In genomic region chr10:82047597-82048459, GRCm38 (mm10) we compare ENCODE assay signal across 8 mouse cellular contexts. TPM values are rescaled to one million over a fixed set of nuclear protein-coding genes. Genes with fewer than 3 reads are reported as not detected.
DNase-seq lines count a peak whose midpoint lies in the region; ATAC-seq and TF ChIP-seq lines count a peak whose summit lies in the region.

Gene Zfp873, plus strand, starts transcription at chr10:82048123.

- peaks cover 7% of the 10 kb centered on the region for H3K79me3 ChIP-seq in C2C12 (ENCODE audit: low read depth)

- peak within 1 kb of the TSS; percentile 93 for H3K27ac ChIP-seq in heart, embryonic 12.5 days (ENCODE audit: poor library complexity, severe bottlenecking)
- peak within 1 kb of the TSS; percentile 94 for H3K27ac ChIP-seq in kidney, postnatal 0 days
- H3K27ac ChIP-seq in liver, embryonic 11.5 days (ENCODE audit: low read depth, low read length) = peak within 1 kb of the TSS; percentile 87
- H3K27ac ChIP-seq in stomach, embryonic 14.5 days (ENCODE audit: low read length) = peak within 1 kb of the TSS; percentile 93

- TF ChIP-seq CTCF in C2C12 (IDR thresholded peaks at IDR 0.05; ENCODE audit: control insufficient read depth, insufficient read depth, insufficient read length) = no peak
- no peak; the same call in 1 of the 2 replicates for TF ChIP-seq CTCF in kidney, postnatal 0 days (IDR thresholded peaks at IDR 0.05; ENCODE audit: low read depth)

- peaks cover 24% of the 10 kb centered on the region for H3K79me2 ChIP-seq in C2C12 (ENCODE audit: control insufficient read depth, insufficient read depth)

- peak within 1 kb of the TSS; percentile 37 for H3K4me3 ChIP-seq in C2C12 (ENCODE audit: insufficient read depth, poor library complexity, severe bottlenecking)
- H3K4me3 ChIP-seq in heart, embryonic 12.5 days = peak within 1 kb of the TSS; percentile 66
- H3K4me3 ChIP-seq in kidney, postnatal 0 days (replicated peaks; ENCODE audit: low read depth, low read length) = peak within 1 kb of the TSS; percentile 59
- peak within 1 kb of the TSS; percentile 57 for H3K4me3 ChIP-seq in liver, embryonic 11.5 days (ENCODE audit: low read depth, low read length)
- H3K4me3 ChIP-seq in stomach, embryonic 14.5 days (ENCODE audit: low read depth, low read length) = peak within 1 kb of the TSS; percentile 64

- peak within 1 kb of the TSS; percentile 69 for H3ac ChIP-seq in C2C12 (ENCODE audit: control insufficient read depth, insufficient read length, low read depth)

- peak; percentile 75; the same call in 1 of the 2 replicates for ATAC-seq in erythroid progenitor cell, adult 5-6 weeks (replicated peaks; ENCODE audit: low FRiP score, poor library complexity, severe bottlenecking)
- peak; percentile 98 for ATAC-seq in heart, embryonic 12.5 days (ENCODE audit: insufficient number of reproducible peaks, low FRiP score)
- peak; percentile 99 for ATAC-seq in kidney, postnatal 0 days (replicated peaks; ENCODE audit: low FRiP score, low read depth)
- ATAC-seq in liver, embryonic 11.5 days (replicated peaks; ENCODE audit: low FRiP score) = peak; percentile 99
- peak; percentile 99 for ATAC-seq in stomach, embryonic 14.5 days (ENCODE audit: insufficient number of reproducible peaks, insufficient read depth, low FRiP score, low read depth)

- WGBS in heart, embryonic 12.5 days = 9% methylated on average over 35 of the region's 35 CpGs
- WGBS in kidney, postnatal 0 days = 9% methylated on average over 35 of the region's 35 CpGs
- 9% methylated on average over 35 of the region's 35 CpGs for WGBS in liver, embryonic 11.5 days
- WGBS in stomach, embryonic 14.5 days = 9% methylated on average over 35 of the region's 35 CpGs

- peak; percentile 97 for DNase-seq in brain, adult 2 months (ENCODE audit: low read depth, low spot score)
- DNase-seq in kidney, postnatal 0 days (ENCODE audit: low spot score) = peak; percentile 96
- peak; percentile 83 for DNase-seq in liver, embryonic 11.5 days (ENCODE audit: low spot score)
- DNase-seq in naive thymus-derived CD4-positive, alpha-beta T cell, adult 2 months (ENCODE audit: low read depth) = peak; percentile 93

- no peaks in the 10 kb centered on the region for H3K4me1 ChIP-seq in heart, embryonic 12.5 days (replicated peaks)
- H3K4me1 ChIP-seq in kidney, postnatal 0 days (replicated peaks; ENCODE audit: insufficient read depth, low read length) = no peaks in the 10 kb centered on the region
- H3K4me1 ChIP-seq in liver, embryonic 11.5 days (replicated peaks; ENCODE audit: control insufficient read depth, insufficient read depth, low read length) = no peaks in the 10 kb centered on the region
- H3K4me1 ChIP-seq in stomach, embryonic 14.5 days (ENCODE audit: control insufficient read depth, insufficient read depth, low read length) = no peaks in the 10 kb centered on the region

- peak within 1 kb of the TSS; percentile 71 for H3K4me2 ChIP-seq in heart, embryonic 12.5 days
- H3K4me2 ChIP-seq in kidney, postnatal 0 days (ENCODE audit: low read length) = peak within 1 kb of the TSS; percentile 54
- peak within 1 kb of the TSS; percentile 72 for H3K4me2 ChIP-seq in liver, embryonic 11.5 days
- peak within 1 kb of the TSS; percentile 51 for H3K4me2 ChIP-seq in stomach, embryonic 14.5 days (replicated peaks; ENCODE audit: low read depth, low read length)

- no peaks in the 10 kb centered on the region for H3K27me3 ChIP-seq in C2C12 (ENCODE audit: control insufficient read depth, insufficient read depth, insufficient read length)
- H3K27me3 ChIP-seq in heart, embryonic 12.5 days (replicated peaks) = no peaks in the 10 kb centered on the region
- no peaks in the 10 kb centered on the region for H3K27me3 ChIP-seq in kidney, postnatal 0 days (ENCODE audit: insufficient read depth, low read length)
- no peaks in the 10 kb centered on the region for H3K27me3 ChIP-seq in liver, embryonic 11.5 days (replicated peaks; ENCODE audit: control insufficient read depth, insufficient read depth, low read length)
- no peaks in the 10 kb centered on the region for H3K27me3 ChIP-seq in stomach, embryonic 14.5 days (ENCODE audit: control insufficient read depth, insufficient read depth, low read length)

- H3K9me3 ChIP-seq in heart, embryonic 12.5 days (replicated peaks) = peaks cover 40% of the 10 kb centered on the region
- H3K9me3 ChIP-seq in kidney, postnatal 0 days (replicated peaks; ENCODE audit: low read length) = peaks cover 26% of the 10 kb centered on the region
- H3K9me3 ChIP-seq in liver, embryonic 11.5 days (ENCODE audit: control insufficient read depth, low read length) = peaks cover 22% of the 10 kb centered on the region
- peaks cover 46% of the 10 kb centered on the region for H3K9me3 ChIP-seq in stomach, embryonic 14.5 days (ENCODE audit: control insufficient read depth, low read depth, low read length)

- no peaks in the 10 kb centered on the region for H3K36me3 ChIP-seq in C2C12 (ENCODE audit: control insufficient read depth, insufficient read depth)
- H3K36me3 ChIP-seq in heart, embryonic 12.5 days = peaks cover 24% of the 10 kb centered on the region
- no peaks in the 10 kb centered on the region for H3K36me3 ChIP-seq in kidney, postnatal 0 days (ENCODE audit: insufficient read depth, low read length)
- H3K36me3 ChIP-seq in liver, embryonic 11.5 days (ENCODE audit: control insufficient read depth, insufficient read depth, low read length) = peaks cover 8% of the 10 kb centered on the region
- H3K36me3 ChIP-seq in stomach, embryonic 14.5 days (ENCODE audit: control insufficient read depth, insufficient read depth, low read length) = no peaks in the 10 kb centered on the region

- H3K9ac ChIP-seq in heart, embryonic 12.5 days = peak within 1 kb of the TSS; percentile 79
- H3K9ac ChIP-seq in kidney, postnatal 0 days (ENCODE audit: low read depth, low read length) = peak within 1 kb of the TSS; percentile 77
- H3K9ac ChIP-seq in liver, embryonic 11.5 days (ENCODE audit: low read depth, low read length) = peak within 1 kb of the TSS; percentile 71
- H3K9ac ChIP-seq in stomach, embryonic 14.5 days (replicated peaks; ENCODE audit: low read depth, low read length) = peak within 1 kb of the TSS; percentile 78

TF ChIP-seq in C2C12, 6 proteins besides CTCF, POLR2A, EP300 and RAD21:
- no peak for TF ChIP-seq FOSL1 (IDR thresholded peaks at IDR 0.05; ENCODE audit: insufficient read depth, low read length, poor library complexity, severe bottlenecking)
- TF ChIP-seq MAX (IDR thresholded peaks at IDR 0.05) = peak; percentile 58

RNA-seq across cellular contexts. Expression of gene Zfp873, which starts in this region (rescaled TPM):
- 1.0 TPM for polyA plus RNA-seq in C2C12 (2012; fragmentation: generic; extraction: Trizol)
- total RNA-seq in erythroid progenitor cell, adult 5-6 weeks (2015; ENCODE audit: low replicate concordance) = 11.3 TPM in 1 of 2 replicates, not detected in the other
- 1.6 and 1.8 TPM in 2 replicates for total RNA-seq in erythroid progenitor cell, adult 5-6 weeks (2017; ENCODE audit: low replicate concordance)
- 9.8 TPM in 2 replicates for polyA plus RNA-seq in heart, embryonic 12.5 days (2016; fragmentation: Nextera tagmentation; extraction: Ambion mirVana)
- 9.1 TPM in 2 replicates for polyA plus RNA-seq in kidney, postnatal 0 days (2015; fragmentation: Nextera tagmentation; extraction: Ambion mirVana)
- polyA plus RNA-seq in liver, embryonic 11.5 days (2014; fragmentation: Nextera tagmentation; extraction: Ambion mirVana) = 7.9 and 8.9 TPM in 2 replicates
- polyA plus RNA-seq in stomach, embryonic 14.5 days (2014; fragmentation: Nextera tagmentation; extraction: Ambion mirVana) = 19.5 and 21.2 TPM in 2 replicates

Comparison
In these comparisons a context has a peak if more than half of its experiments do, and no peak if none do; other contexts are left out.
1. Peak in every context shown above with its lines: DNase-seq, ATAC-seq, H3K4me3 ChIP-seq and H3K27ac ChIP-seq.